Mouse (Mus musculus): ENCODE data around the gene St3gal3.
A peak's percentile ranks its signal among the peaks of the same experiment; 100 is the strongest.

St3gal3 gene

GRCm38 (mm10) chr4:118089939-118090338 lies 44.8 kb downstream of the St3gal3 start:
- DNase-seq (ENCODE audit: low spot score in 2 of 2): no peak

DNA sequence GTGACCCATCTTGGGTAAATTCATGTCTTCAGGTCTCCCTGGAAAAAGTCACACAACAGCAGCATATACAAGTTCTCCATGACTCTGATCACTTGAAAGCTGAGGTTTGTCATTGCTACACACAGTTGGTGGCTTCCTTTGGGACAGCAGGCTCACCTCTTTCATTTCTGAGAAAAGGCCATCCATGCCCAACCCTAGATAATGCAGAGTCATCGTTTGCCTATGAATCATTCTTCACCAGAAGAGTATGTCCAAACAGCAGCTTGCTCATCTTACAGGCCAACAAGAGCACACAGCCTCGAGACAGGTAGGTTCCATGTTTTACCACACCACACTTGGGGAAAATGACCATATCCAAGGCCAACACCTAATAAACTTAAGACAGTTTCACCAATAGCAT lies 45.9 kb downstream of the St3gal3 start:
- DNase-seq (ENCODE audit: low spot score in 2 of 2): no peak

- DNase-seq (ENCODE audit: low spot score in 2 of 2): no peak
Measured at GRCm38 (mm10) chr4:118085025-118085424, 49.7 kb downstream of the St3gal3 start.

DNA sequence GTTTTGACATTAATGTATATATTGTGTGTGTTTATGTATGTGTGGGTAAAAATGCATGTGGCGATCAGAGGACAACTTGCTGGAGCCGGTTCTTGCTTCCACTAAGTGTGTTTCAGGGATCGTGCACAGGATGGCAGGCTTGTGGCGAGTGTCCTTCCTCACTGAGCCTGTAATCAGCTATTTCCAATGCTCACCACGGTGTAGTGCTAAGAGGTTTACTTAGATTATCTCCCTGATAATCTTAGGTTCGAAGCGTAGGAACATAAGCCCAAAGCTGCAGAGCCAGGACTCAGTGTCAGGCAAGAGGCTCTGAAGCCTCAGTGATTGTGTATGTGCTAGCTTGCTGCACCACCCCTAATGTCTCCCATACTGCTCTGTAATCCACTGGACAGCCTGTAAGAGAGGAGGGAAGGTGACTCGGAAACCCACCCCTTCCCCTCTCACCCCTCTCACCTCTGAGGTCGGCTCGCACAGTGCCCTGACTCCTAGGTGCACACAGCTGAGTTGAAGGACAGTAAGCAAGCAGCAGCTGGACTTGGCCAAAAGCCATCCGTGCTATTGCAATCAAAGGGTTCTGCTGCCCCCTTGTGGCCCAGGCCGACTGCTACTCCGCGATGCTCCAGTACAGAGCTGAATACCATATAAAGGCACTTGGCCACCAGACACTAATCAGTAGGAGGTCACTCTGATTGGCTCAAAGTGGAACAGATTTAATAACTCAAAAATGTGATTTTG lies 51.3 kb downstream of the St3gal3 start:
- peak; percentile 85 to 89 for DNase-seq (ENCODE audit: low spot score in 2 of 2)

GRCm38 (mm10) chr4:118081608-118082331 lies 52.9 kb downstream of the St3gal3 start:
- no peak for DNase-seq (ENCODE audit: low spot score in 2 of 2)

DNA sequence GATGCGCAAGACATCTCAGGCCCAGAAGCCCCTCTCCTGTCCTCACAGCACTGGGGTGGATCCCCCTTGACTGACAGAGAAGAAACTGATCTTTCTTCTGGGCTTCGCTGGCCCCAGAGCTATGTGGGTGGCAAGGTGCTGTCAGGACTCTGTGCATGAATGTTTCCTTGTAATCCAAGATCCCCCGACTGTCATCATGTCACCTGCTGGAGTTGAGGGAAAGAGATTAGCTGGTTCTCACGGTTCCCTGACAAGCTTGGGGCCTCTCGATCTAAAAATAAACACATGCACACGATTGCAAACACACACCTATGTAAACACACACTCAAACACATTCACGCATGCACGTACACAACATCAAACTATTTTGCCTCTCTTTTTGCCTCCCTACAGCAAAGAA lies 54.2 kb downstream of the St3gal3 start:
- no peak for DNase-seq (ENCODE audit: low spot score in 2 of 2)

- no peak for DNase-seq (ENCODE audit: low spot score in 2 of 2)
Measured at GRCm38 (mm10) chr4:118079195-118079594, 55.5 kb downstream of the St3gal3 start.

- no peak for DNase-seq (ENCODE audit: low spot score in 2 of 2)
Measured at GRCm38 (mm10) chr4:118078576-118078975, 56.1 kb downstream of the St3gal3 start.

DNA sequence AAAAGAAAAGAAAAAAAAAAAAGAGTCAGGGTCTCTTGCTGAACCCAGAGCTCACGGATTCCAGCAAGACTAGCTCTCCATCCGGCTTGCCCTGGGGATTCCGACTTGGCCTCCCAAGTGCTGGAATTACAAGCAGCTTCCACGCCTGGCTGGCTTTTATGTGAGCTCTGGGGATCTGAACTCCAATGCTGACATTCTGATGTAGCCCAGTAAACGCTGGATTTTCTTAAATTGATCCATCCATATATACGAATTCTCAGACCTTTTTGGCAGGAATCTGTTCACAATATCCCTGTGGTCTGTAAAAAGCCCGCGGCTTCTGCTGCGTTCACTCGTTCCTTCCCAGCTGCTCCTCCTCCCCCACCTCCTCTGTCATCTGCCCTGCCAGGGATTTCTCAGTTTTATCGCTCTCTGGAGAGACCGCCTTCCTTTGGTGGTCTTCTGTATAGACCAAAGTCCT lies 57.4 kb downstream of the St3gal3 start:
- no peak for DNase-seq (ENCODE audit: low spot score in 2 of 2)

- DNase-seq (ENCODE audit: low spot score in 2 of 2): no peak
Measured at GRCm38 (mm10) chr4:118076648-118077047, 58.1 kb downstream of the St3gal3 start.

DNA sequence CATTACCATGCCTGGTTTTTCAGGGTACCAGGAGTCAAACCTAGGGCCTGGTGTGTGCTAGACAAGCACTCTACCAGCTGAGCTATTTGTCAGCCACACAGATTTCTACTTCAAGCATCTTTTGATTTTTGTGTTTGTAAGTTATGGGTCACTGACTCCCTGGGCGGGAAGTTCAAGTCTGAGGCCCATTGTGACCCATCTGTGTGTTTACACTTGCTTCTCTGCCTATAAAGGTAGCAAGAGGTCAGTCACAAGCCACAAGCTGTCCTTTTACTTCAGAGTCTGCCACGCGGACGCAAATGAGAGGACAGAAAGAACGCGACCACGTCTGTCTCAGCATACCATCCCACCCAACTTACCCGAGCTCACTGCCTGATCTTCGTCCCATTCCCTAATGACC lies 59.4 kb downstream of the St3gal3 start:
- no peak for DNase-seq (ENCODE audit: low spot score in 2 of 2)

GRCm38 (mm10) chr4:118074236-118074635 lies 60.5 kb downstream of the St3gal3 start:
- DNase-seq (ENCODE audit: low spot score in 2 of 2): no peak

DNA sequence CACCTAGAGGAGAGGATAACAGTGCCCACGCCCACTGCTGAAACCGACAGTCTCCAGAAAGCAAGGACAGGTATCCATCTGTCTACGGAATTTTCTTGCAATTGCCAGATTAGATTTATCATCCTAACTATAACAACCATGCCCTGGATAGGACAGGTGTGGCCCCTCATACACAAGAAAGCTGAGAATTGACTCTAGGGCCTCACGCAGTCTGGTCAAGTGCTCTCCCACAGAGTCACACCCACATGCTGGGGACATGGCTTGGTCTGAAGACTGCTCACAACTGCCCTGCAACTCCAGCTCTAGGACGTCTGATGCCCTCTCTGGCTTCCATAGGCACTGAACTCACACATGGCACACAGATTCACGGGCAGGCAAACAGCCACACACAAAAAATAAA lies 61.6 kb downstream of the St3gal3 start:
- no peak for DNase-seq (ENCODE audit: low spot score in 2 of 2)

- no peak for DNase-seq (ENCODE audit: low spot score in 2 of 2)
Measured at GRCm38 (mm10) chr4:118071891-118072290, 62.8 kb downstream of the St3gal3 start.

DNA sequence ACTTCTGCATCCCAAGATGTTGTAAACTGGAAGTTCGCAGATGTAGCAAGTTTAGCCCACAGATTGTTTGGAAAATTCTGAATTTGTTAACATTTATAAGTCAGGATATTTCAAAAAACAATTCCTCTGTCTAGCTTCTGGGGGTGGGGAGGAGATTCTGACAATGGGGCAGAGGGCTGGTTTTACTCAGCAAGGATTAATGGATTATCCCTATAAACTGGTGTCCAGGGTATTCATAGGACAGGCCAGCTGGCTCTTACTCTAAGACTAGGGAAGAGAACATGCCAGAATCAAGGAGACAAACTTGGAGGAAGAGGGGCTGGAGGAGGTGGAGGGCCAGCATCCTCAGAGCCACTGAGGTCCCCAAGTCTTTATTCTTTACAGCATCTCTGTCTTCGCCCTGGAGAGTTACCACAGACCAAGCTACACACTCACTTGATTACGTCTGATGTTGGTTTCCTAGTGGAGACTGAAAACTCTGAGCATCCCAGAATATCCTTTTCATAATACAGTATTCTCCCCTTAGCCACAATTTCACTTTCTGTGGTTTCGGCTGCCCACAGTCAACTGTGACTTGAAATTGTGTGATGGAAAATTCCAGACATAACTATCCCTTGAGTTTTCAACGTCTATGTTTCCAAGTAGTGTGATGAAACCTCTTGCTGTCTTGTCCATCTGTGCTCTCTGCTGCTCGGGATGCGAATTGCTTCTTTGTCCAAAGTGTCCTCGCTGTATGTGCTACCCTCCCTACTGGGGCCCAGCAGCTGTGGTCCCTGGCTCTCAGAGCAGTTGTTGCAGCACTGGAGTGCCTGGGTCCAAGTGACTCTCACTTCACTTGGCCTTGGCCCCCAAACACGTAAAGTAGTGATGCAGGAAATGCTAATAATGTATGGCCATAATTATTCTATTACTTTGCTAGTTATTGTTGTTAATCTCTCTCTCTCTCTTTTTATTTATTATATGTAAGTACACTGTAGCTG lies 64.2 kb downstream of the St3gal3 start:
- no peak for DNase-seq (ENCODE audit: low spot score in 2 of 2)

DNA sequence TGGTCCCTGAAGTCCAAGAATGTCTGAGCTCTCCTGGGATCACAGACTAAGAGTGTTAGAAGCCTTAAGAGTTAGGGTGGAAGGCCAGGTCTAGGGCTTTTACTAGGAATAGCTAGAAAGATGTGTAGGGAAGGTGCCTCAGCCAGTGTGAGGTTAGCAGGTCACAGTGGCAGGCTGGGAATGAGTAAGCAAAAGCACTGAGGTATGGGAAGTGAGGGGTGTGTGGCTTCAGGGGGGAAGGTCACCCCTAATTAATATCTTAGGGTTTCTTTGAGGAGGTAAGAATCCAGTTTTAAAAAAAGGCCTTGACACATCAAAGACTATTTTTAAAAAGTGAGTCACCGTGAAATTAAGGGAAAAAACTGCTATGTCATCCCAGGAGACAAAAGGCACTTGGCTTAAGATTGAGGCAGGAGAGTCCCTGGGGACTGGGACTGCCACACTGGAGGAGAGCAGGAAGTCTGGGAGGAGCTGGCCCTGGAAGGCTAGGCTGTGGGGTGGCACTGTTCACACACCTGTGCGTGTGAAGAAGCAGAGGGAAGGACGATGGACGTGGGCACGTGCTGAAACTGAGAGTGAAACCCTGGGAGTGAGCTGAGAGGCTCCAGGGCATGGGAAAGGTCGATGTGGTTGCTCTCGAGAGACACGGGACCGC lies 72.8 kb downstream of the St3gal3 start:
- DNase-seq (ENCODE audit: low spot score in 2 of 2): no peak

DNA sequence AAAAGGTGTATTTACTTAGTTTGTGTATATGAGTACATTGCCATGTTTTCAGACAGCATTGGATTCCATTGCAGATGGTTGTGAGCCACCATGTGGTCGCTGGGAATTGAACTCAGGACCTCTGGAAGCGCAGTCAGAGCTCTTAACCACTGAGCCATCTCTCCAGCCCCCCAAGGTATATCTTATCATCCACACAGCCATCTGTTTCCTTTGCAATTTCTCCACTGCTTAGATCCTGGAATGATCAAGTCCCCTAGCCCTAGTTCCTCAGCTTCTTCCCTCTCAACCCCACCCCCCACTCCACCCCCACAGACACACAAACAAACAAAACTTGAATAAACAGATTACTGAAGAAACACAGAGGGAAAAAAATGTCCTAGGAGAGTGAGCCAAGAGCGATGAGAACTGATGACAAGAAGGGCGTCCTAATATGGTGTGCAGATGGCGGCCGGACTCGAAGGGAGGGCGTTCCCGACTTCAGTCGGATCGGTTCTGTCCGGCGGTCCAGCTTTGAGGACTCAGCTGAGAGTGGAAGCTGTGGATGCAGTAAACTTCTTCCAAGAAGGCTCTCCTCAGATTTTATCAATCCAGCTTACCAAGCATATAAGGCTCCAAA lies 73.7 kb downstream of the St3gal3 start:
- no peak for DNase-seq (ENCODE audit: low spot score in 2 of 2)

DNA sequence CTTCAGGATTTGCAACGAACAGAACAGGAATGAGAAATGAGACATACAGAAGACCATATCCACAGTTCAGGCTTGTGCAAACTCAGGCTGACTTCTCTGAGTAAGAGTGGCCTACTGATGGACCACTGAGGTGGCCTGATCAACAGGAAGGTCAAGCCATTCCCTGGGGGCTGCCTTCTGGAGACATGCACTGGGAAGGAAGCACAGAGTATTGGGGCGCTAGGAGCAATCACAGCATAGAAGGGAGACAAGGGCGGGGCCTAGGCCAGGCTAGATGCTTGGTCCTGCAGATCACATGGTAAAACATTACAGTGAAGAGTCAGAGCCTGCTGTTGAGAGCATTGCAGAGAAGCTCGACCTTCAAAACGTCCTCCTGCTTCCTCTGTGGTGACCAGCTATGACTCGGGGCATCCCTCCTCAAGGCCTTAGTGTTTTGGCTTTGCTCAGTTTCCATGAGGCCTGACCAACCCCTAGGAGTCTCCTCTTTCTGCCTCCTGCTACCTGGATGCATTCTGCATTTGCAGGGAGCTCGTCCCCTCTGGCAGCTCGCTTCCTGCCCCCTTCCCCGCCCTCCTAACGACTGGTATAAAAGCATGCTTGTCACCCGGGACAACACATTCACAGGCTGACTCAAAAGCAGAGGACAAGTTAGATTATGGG lies 74.8 kb downstream of the St3gal3 start:
- no peak for DNase-seq (ENCODE audit: low spot score in 2 of 2)

- DNase-seq (ENCODE audit: low spot score in 2 of 2): no peak
Measured at GRCm38 (mm10) chr4:118058116-118058677, 76.5 kb downstream of the St3gal3 start.

DNA sequence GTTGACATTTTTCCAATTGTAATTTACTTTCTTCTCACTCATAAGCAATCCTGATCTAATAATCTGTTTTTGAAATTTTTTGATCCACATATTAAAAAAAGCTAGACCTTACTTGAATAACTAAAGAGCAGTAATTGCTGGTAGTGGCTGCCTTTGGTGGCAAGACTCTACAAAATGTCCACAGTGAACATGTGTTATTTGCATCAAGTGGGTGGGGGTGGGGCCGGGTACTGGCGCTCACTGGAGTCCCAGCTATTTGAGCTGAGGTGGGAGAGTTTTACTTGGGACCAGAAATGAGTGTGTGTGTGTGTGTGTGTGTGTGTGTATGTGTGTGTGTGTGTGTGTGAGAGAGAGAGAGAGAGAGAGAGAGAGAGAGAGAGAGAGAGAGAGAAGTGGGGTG lies 77.6 kb downstream of the St3gal3 start:
- no peak for DNase-seq (ENCODE audit: low spot score in 2 of 2)

Measured in right cerebral cortex, postnatal 36 days (tissue).